Mouse (Mus musculus) cortical plate, adult 2 months (tissue): ENCODE results near the gene Psap.

Source experiments
- CTCF ChIP-seq: fragments of 200-500 bp; IDR thresholded peaks from 2 replicates; pipeline ENCODE4 v1.5.1; 2011; ENCODE audit warnings: mild to moderate bottlenecking, control low read depth, low read length; ENCODE audit not compliant: insufficient read depth; ENCODE audit errors: extremely low read depth
- POLR2A ChIP-seq: fragments of 200-500 bp; IDR thresholded peaks from 2 replicates; pipeline ENCODE4 v1.6.1; 2011; ENCODE audit warnings: mild to moderate bottlenecking, low read length, control low read depth; ENCODE audit not compliant: insufficient read depth; ENCODE audit errors: extremely low read depth

GRCm38 (mm10) chr10:60334583-60334982 is 57.2 kb downstream of the Psap start:
- TF ChIP-seq POLR2A (no peak), CTCF (no peak)
